Mouse (Mus musculus) midbrain, embryonic 11.5 days (tissue): ENCODE measurements around the gene Thsd4. TPM values are rescaled to one million over a fixed set of nuclear protein-coding genes. Genes with fewer than 3 reads are reported as not detected.
A peak's percentile ranks its signal among the peaks of the same experiment; 100 is the strongest.

Experiments used
- ATAC-seq: fragments of 200-750 bp; cut with Nextera tagmentation; 2 replicates; pipeline ENCODE4 v1.8.0; 2017; ENCODE audit warnings: moderate TSS enrichment, moderate library complexity; ENCODE audit not compliant: low FRiP score
- DNase-seq: peaks from one replicate; pipeline ENCODE4 v3.0.0; 2015; ENCODE audit warnings: low spot score; ENCODE audit errors: missing footprints
- H3K27ac ChIP-seq: fragments of 300-500 bp; sonication (generic); 2 replicates; pipeline ENCODE4 v1.5.1; 2014; ENCODE audit warnings: low read depth, low read length
- H3K27me3 ChIP-seq: fragments of 300-500 bp; sonication (generic); 2 replicates; pipeline ENCODE4 v1.6.1; 2014; ENCODE audit warnings: mild to moderate bottlenecking, low read length, moderate library complexity, mixed read lengths; ENCODE audit not compliant: control insufficient read depth, insufficient read depth
- H3K36me3 ChIP-seq: fragments of 300-500 bp; sonication (generic); 2 replicates; pipeline ENCODE4 v1.6.1; 2014; ENCODE audit warnings: mild to moderate bottlenecking, low read length, moderate library complexity, mixed read lengths; ENCODE audit not compliant: control insufficient read depth, insufficient read depth
- H3K4me1 ChIP-seq: fragments of 300-500 bp; sonication (generic); 2 replicates; pipeline ENCODE4 v1.6.1; 2014; ENCODE audit warnings: low read length; ENCODE audit not compliant: control insufficient read depth, insufficient read depth
- H3K4me2 ChIP-seq: fragments of 300-500 bp; sonication (generic); 2 replicates; pipeline ENCODE4 v1.6.1; 2014; ENCODE audit warnings: mild to moderate bottlenecking, moderate library complexity
- H3K4me3 ChIP-seq: fragments of 300-500 bp; sonication (generic); 2 replicates; pipeline ENCODE4 v1.5.1; 2014; ENCODE audit warnings: low read depth, low read length
- H3K9ac ChIP-seq: fragments of 300-500 bp; sonication (generic); 2 replicates; pipeline ENCODE4 v1.6.1; 2014; ENCODE audit warnings: low read length
- H3K9me3 ChIP-seq: fragments of 300-500 bp; sonication (generic); 2 replicates; pipeline ENCODE4 v1.6.1; 2016; ENCODE audit warnings: low read length; ENCODE audit not compliant: control insufficient read depth
- WGBS: fragments of 180-500 bp; shearing (Covaris S2); extraction: QIAGEN DNeasy Blood & Tissue Kit; methylation state at CpG from one replicate; pipeline ENCODE4 v1.1.7; 2014; 5-methylcytosine and 5-hydroxymethylcytosine counted together
- polyA plus RNA-seq: library from polyadenylated mRNA; unstranded; fragments of >200 nt; fragmentation: Nextera tagmentation; extraction: Ambion mirVana; gene quantifications from 2 replicates; pipeline ENCODE4 v1.2.1, GENCODE M21; 2014

The Thsd4 gene
- polyA plus RNA-seq, 1 experiment from 2014 or later: 6.4 TPM

- no peaks in the 10 kb centered on the region for H3K27me3 ChIP-seq
These were observed 43.7 kb downstream of the Thsd4 start for GRCm38 (mm10) chr9:60477991-60478750.

GRCm38 (mm10) chr9:60460010-60460982, 61.5 kb downstream of the Thsd4 start:
- Histone ChIP-seq H3K27ac (peak overlapping the region; percentile 67), H3K9ac (no peak overlapping the region; the same call in 1 of the 2 replicates), H3K4me3 (no peak overlapping the region), H3K36me3 (no peaks in the 10 kb centered on the region), H3K27me3 (no peaks in the 10 kb centered on the region), H3K9me3 (no peaks in the 10 kb centered on the region), H3K4me1 (peaks cover 43% of the 10 kb centered on the region), H3K4me2 (no peak overlapping the region)
- DNase-seq (peak; percentile 93), ATAC-seq (no peak)
- WGBS: 45% methylated on average over 13 of the region's 13 CpGs

More at GRCm38 (mm10) chr9:60477991-60478750, 43.7 kb downstream of the Thsd4 start:
- H3K27ac ChIP-seq: no peak overlapping the region
- H3K4me2 ChIP-seq: no peak overlapping the region
- H3K9ac ChIP-seq: no peak overlapping the region
- no peaks in the 10 kb centered on the region for H3K9me3 ChIP-seq
- no peak for DNase-seq
- ATAC-seq: no peak
- no peaks in the 10 kb centered on the region for H3K36me3 ChIP-seq
- no peaks in the 10 kb centered on the region for H3K4me1 ChIP-seq
- 78% methylated on average over 14 of the region's 14 CpGs for WGBS
- no peak overlapping the region for H3K4me3 ChIP-seq

- DNase-seq: peak; percentile 86
- Histone ChIP-seq H3K9me3 (no peaks in the 10 kb centered on the region), H3K4me2 (no peak overlapping the region), H3K4me3 (no peak overlapping the region), H3K27me3 (no peaks in the 10 kb centered on the region), H3K4me1 (peaks cover 43% of the 10 kb centered on the region), H3K9ac (no peak overlapping the region), H3K36me3 (no peaks in the 10 kb centered on the region), H3K27ac (0 out of 2 replicates have a peak overlapping the region, but pooled peaks have one; percentile 5)
- WGBS: 37% methylated on average over 14 of the region's 14 CpGs
- no peak for ATAC-seq
These were observed 63.3 kb downstream of the Thsd4 start for GRCm38 (mm10) chr9:60458468-60458962.

- 17% methylated on average over 18 of the region's 18 CpGs for WGBS
- DNase-seq (peak; percentile 95), ATAC-seq (peak; percentile 91)
- Histone ChIP-seq H3K4me2 (peak overlapping the region; percentile 42), H3K9me3 (no peaks in the 10 kb centered on the region), H3K9ac (peak overlapping the region; percentile 49; the same call in 1 of the 2 replicates), H3K36me3 (no peaks in the 10 kb centered on the region), H3K4me3 (no peak overlapping the region; the same call in 1 of the 2 replicates), H3K4me1 (peaks cover 43% of the 10 kb centered on the region), H3K27me3 (no peaks in the 10 kb centered on the region), H3K27ac (peak overlapping the region; percentile 61)
These were observed 64.3 kb downstream of the Thsd4 start for GRCm38 (mm10) chr9:60457359-60458210.

- ATAC-seq (peak; percentile 39; the same call in 1 of the 2 replicates), DNase-seq (peak; percentile 86)
- WGBS: 17% methylated on average over 5 of the region's 5 CpGs
- no peak overlapping the region for H3K4me3 ChIP-seq
- no peak overlapping the region for H3K27ac ChIP-seq
- no peak overlapping the region for H3K9ac ChIP-seq
- peaks cover 36% of the 10 kb centered on the region for H3K4me1 ChIP-seq
- no peaks in the 10 kb centered on the region for H3K9me3 ChIP-seq
- no peaks in the 10 kb centered on the region for H3K27me3 ChIP-seq
- no peak overlapping the region for H3K4me2 ChIP-seq
- no peaks in the 10 kb centered on the region for H3K36me3 ChIP-seq
These were observed 65.2 kb downstream of the Thsd4 start for GRCm38 (mm10) chr9:60456651-60457050.

GRCm38 (mm10) chr9:60454406-60455076, 67.3 kb downstream of the Thsd4 start:
- Histone ChIP-seq H3K27me3 (no peaks in the 10 kb centered on the region), H3K9me3 (no peaks in the 10 kb centered on the region), H3K9ac (no peak overlapping the region), H3K4me3 (no peak overlapping the region), H3K4me2 (no peak overlapping the region), H3K4me1 (peaks cover 18% of the 10 kb centered on the region), H3K36me3 (no peaks in the 10 kb centered on the region), H3K27ac (no peak overlapping the region)
- no peak for DNase-seq
- no peak for ATAC-seq
- 87% methylated on average over 13 of the region's 13 CpGs for WGBS

GRCm38 (mm10) chr9:60449498-60449897, 72.3 kb downstream of the Thsd4 start:
- no peak for DNase-seq
- Histone ChIP-seq H3K9ac (no peak overlapping the region), H3K4me3 (no peak overlapping the region), H3K36me3 (no peaks in the 10 kb centered on the region), H3K9me3 (no peaks in the 10 kb centered on the region), H3K27me3 (no peaks in the 10 kb centered on the region), H3K27ac (no peak overlapping the region), H3K4me2 (no peak overlapping the region), H3K4me1 (0 out of 2 replicates have a peak, but pooled peaks cover 3% of the 10 kb centered on the region)
- ATAC-seq: no peak
- WGBS: 86% methylated on average over 3 of the region's 3 CpGs

GRCm38 (mm10) chr9:60445821-60446220, 76.0 kb downstream of the Thsd4 start:
- Histone ChIP-seq H3K4me1 (peaks cover 5% of the 10 kb centered on the region; the same call in 1 of the 2 replicates), H3K4me2 (no peak overlapping the region), H3K36me3 (no peaks in the 10 kb centered on the region), H3K9ac (no peak overlapping the region), H3K9me3 (no peaks in the 10 kb centered on the region), H3K27ac (no peak overlapping the region), H3K27me3 (no peaks in the 10 kb centered on the region), H3K4me3 (no peak overlapping the region)
- ATAC-seq (no peak), DNase-seq (no peak)
- 85% methylated on average over 4 of the region's 4 CpGs for whole genome bisulfite sequencing
